Mouse (Mus musculus): ENCODE measurements at regions not wholly inside any gene's neighbourhood (a gene's known extent, or its start where the extent isn't known, plus 50 kb on each side); places are given as distances from the start of the nearest gene placed in this dataset.

GRCm38 (mm10) chr4:89518027-89518426, 161.2 kb upstream of the Dmrta1 start:
- no peak for TF ChIP-seq CTCF (IDR thresholded peaks at IDR 0.05; ENCODE audit: extremely low read depth, insufficient read length, insufficient replicate concordance, low read depth, low read length)
- no peak for TF ChIP-seq POLR2A (IDR thresholded peaks at IDR 0.05; ENCODE audit: low read depth, low read length)
- Histone ChIP-seq H3K4me3 (ENCODE audit: low read depth, low read length) (no peak overlapping the region), H3K4me1 (ENCODE audit: control insufficient read depth, insufficient read depth, insufficient read length, low read length) (no peaks in the 10 kb centered on the region), H3K27me3 (ENCODE audit: control insufficient read depth, insufficient read depth, low read length) (peaks cover 3% of the 10 kb centered on the region; the same call in 1 of the 2 replicates), H3K27ac (ENCODE audit: insufficient read depth, low read depth, low read length) (no peak overlapping the region), H3K36me3 (ENCODE audit: control insufficient read depth, insufficient read depth, low read length) (no peaks in the 10 kb centered on the region)
- 38% methylated on average over 3 of the region's 3 CpGs for WGBS

DNA sequence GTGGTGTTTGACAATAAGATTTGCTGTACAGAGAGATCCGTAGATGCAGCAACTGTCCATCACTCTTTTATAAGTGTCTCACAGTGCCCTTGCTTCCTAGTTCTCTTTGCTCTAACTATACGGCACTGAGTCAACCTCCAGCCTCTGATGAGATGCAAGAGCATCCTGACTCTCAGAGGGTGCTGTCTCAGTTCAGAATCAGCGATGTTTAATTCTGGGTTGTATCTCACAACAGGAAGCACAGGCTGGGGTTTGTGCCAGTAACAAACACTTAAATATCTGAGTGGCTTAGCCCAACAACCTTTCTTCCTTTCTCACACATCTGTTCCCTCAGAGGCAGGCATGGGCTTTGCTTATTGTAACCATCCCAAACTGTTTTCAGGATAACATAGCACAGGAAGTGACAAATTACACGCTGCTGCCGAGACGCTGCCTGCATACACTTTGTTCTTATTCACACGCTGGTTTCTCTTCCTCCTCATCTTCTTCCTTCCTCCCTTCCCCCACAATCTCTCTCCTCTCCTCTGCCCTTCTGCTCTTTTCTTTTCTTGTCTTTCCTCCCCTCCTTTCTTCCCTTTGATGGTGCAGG, 163.3 kb upstream of the Dmrta1 start:
- Histone ChIP-seq H3K4me3 (ENCODE audit: low read depth, low read length) (no peak overlapping the region), H3K27me3 (ENCODE audit: control insufficient read depth, insufficient read depth, low read length) (no peaks in the 10 kb centered on the region; the same call in none of the 2 replicates), H3K27ac (ENCODE audit: insufficient read depth, low read depth, low read length) (no peak overlapping the region), H3K4me1 (ENCODE audit: control insufficient read depth, insufficient read depth, insufficient read length, low read length) (no peaks in the 10 kb centered on the region), H3K36me3 (ENCODE audit: control insufficient read depth, insufficient read depth, low read length) (no peaks in the 10 kb centered on the region)
- WGBS = 48% methylated on average over 7 of the region's 7 CpGs
- TF ChIP-seq POLR2A (IDR thresholded peaks at IDR 0.05; ENCODE audit: low read depth, low read length) (no peak), CTCF (IDR thresholded peaks at IDR 0.05; ENCODE audit: extremely low read depth, insufficient read length, insufficient replicate concordance, low read depth, low read length) (no peak)

DNA sequence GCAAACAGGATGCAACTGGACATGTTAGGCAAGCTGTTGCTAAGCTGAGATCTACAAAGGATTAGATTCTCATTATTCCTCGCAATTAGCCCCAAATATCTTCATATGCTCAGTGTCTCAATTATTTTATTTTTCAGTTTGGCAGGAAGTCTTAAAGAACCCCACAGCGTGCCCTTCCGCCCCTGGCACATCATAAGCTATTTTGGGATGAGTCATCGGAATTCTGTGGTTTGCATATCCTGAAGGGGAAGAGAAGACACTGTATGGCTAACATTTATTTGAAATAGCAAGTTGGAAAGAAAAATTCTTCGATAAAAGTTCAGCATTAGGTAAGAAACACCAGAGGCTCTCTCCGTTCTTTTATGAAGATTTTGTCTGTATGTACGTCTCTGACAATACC, 164.3 kb upstream of the Dmrta1 start:
- WGBS = 76% methylated on average over 7 of the region's 7 CpGs
- TF ChIP-seq CTCF (IDR thresholded peaks at IDR 0.05; ENCODE audit: extremely low read depth, insufficient read length, insufficient replicate concordance, low read depth, low read length) (no peak), POLR2A (IDR thresholded peaks at IDR 0.05; ENCODE audit: low read depth, low read length) (no peak)
- H3K4me3 ChIP-seq (ENCODE audit: low read depth, low read length) = no peak overlapping the region

GRCm38 (mm10) chr4:89510593-89510992, 168.6 kb upstream of the Dmrta1 start:
- no peak overlapping the region for H3K4me3 ChIP-seq (ENCODE audit: low read depth, low read length)
- no peak overlapping the region for H3K27ac ChIP-seq (ENCODE audit: insufficient read depth, low read depth, low read length)
- TF ChIP-seq CTCF (IDR thresholded peaks at IDR 0.05; ENCODE audit: extremely low read depth, insufficient read length, insufficient replicate concordance, low read depth, low read length) (no peak), POLR2A (IDR thresholded peaks at IDR 0.05; ENCODE audit: low read depth, low read length) (no peak)
- WGBS = 92% methylated on average over 5 of the region's 5 CpGs
- H3K36me3 ChIP-seq (ENCODE audit: control insufficient read depth, insufficient read depth, low read length) = no peaks in the 10 kb centered on the region
- H3K27me3 ChIP-seq (ENCODE audit: control insufficient read depth, insufficient read depth, low read length) = peaks cover 1% of the 10 kb centered on the region; the same call in 1 of the 2 replicates
- H3K4me1 ChIP-seq (ENCODE audit: control insufficient read depth, insufficient read depth, insufficient read length, low read length) = no peaks in the 10 kb centered on the region

More for the DNA sequence above, 164.3 kb upstream of the Dmrta1 start:
- Histone ChIP-seq H3K4me1 (ENCODE audit: control insufficient read depth, insufficient read depth, insufficient read length, low read length) (no peaks in the 10 kb centered on the region), H3K27me3 (ENCODE audit: control insufficient read depth, insufficient read depth, low read length) (no peaks in the 10 kb centered on the region; the same call in none of the 2 replicates), H3K27ac (ENCODE audit: insufficient read depth, low read depth, low read length) (no peak overlapping the region), H3K36me3 (ENCODE audit: control insufficient read depth, insufficient read depth, low read length) (no peaks in the 10 kb centered on the region)

DNA sequence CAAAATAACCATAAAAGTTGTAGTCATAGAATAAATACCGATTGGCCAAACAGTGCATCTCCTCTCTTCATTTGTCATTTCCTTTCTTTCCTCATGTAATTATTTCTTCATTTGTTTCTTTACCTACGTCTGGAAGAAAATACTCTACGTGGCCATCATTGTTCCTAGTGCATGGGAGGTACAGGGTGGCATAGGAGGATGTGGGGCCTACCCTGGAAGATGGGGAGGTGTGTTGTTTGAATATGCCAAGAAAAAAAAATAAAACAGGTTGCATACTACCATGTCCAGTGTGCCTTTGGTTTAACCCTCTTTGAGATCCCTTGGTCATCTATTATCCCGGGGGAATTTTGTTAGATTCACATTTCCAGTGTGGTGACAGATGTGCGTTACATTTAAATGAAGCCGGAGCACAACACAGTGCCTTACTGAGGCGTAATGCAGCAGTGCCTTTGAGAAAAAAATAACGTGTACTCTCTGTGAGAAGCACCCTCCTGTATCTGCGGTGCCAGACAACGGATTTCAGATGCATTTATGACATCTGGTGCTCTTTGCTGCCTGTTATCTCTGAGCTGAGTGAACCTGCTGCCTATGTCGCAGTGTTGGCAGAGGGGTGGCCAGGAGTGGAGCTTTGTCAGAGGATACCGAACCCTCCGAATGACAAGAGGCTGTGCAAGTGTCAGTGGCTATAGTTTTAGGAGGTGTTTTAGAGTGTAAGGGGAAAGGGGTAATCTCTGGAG, 169.4 kb upstream of the Dmrta1 start:
- H3K27ac ChIP-seq (ENCODE audit: insufficient read depth, low read depth, low read length) = no peak overlapping the region
- 80% methylated on average over 13 of the region's 13 CpGs for WGBS
- no peaks in the 10 kb centered on the region for H3K4me1 ChIP-seq (ENCODE audit: control insufficient read depth, insufficient read depth, insufficient read length, low read length)
- TF ChIP-seq POLR2A (IDR thresholded peaks at IDR 0.05; ENCODE audit: low read depth, low read length) (no peak), CTCF (IDR thresholded peaks at IDR 0.05; ENCODE audit: extremely low read depth, insufficient read length, insufficient replicate concordance, low read depth, low read length) (no peak)
- no peak overlapping the region for H3K4me3 ChIP-seq (ENCODE audit: low read depth, low read length)
- peaks cover 2% of the 10 kb centered on the region; the same call in 1 of the 2 replicates for H3K27me3 ChIP-seq (ENCODE audit: control insufficient read depth, insufficient read depth, low read length)
- no peaks in the 10 kb centered on the region for H3K36me3 ChIP-seq (ENCODE audit: control insufficient read depth, insufficient read depth, low read length)

GRCm38 (mm10) chr4:89508103-89508763, 171.0 kb upstream of the Dmrta1 start:
- H3K4me3 ChIP-seq (ENCODE audit: low read depth, low read length) = no peak overlapping the region
- peaks cover 6% of the 10 kb centered on the region for H3K27me3 ChIP-seq (ENCODE audit: control insufficient read depth, insufficient read depth, low read length)
- H3K27ac ChIP-seq (ENCODE audit: insufficient read depth, low read depth, low read length) = no peak overlapping the region
- no peaks in the 10 kb centered on the region for H3K36me3 ChIP-seq (ENCODE audit: control insufficient read depth, insufficient read depth, low read length)
- no peaks in the 10 kb centered on the region for H3K4me1 ChIP-seq (ENCODE audit: control insufficient read depth, insufficient read depth, insufficient read length, low read length)
- WGBS = 33% methylated on average over 6 of the region's 6 CpGs
- TF ChIP-seq POLR2A (IDR thresholded peaks at IDR 0.05; ENCODE audit: low read depth, low read length) (no peak), CTCF (IDR thresholded peaks at IDR 0.05; ENCODE audit: extremely low read depth, insufficient read length, insufficient replicate concordance, low read depth, low read length) (no peak)

DNA sequence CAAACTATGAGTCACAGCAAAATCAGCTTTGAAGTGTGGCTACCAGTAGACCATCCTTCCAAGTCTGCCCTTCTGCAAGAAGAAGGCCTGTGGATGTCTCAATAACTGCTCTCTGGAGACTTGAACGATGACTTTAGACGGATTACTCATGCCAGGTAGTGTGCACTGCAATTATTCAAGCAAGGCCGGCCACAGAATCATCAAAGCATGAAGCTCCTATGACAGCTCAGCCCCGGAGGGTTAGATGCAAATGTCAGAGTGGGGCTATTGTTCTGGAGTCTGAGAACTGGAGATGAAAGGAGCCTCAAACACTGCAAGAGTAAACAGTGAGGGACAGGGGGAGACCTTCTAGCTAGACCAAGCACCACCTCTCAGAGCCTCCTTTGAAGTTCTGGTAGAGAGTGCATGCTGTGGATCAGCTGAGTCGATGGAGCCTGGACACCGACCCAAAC, 173.8 kb upstream of the Dmrta1 start:
- H3K27ac ChIP-seq (ENCODE audit: insufficient read depth, low read depth, low read length) = no peak overlapping the region
- peaks cover 6% of the 10 kb centered on the region for H3K27me3 ChIP-seq (ENCODE audit: control insufficient read depth, insufficient read depth, low read length)
- H3K4me1 ChIP-seq (ENCODE audit: control insufficient read depth, insufficient read depth, insufficient read length, low read length) = peaks cover 3% of the 10 kb centered on the region; the same call in 1 of the 2 replicates
- TF ChIP-seq POLR2A (IDR thresholded peaks at IDR 0.05; ENCODE audit: low read depth, low read length) = no peak
- no peak overlapping the region for H3K4me3 ChIP-seq (ENCODE audit: low read depth, low read length)
- WGBS = 36% methylated on average over 6 of the region's 6 CpGs
- no peaks in the 10 kb centered on the region for H3K36me3 ChIP-seq (ENCODE audit: control insufficient read depth, insufficient read depth, low read length)

All from small intestine, adult 2 months (tissue).